Mouse (Mus musculus) midbrain, embryonic 10.5 days (tissue): ENCODE results near the gene Kctd11. TPM values are rescaled to one million over a fixed set of nuclear protein-coding genes. Genes with fewer than 3 reads are reported as not detected.
A peak's percentile ranks its signal among the peaks of the same experiment; 100 is the strongest.
"Not testable (repeated sequence)": the region's sequence is repeated elsewhere in the genome, so short reads cannot be mapped to it uniquely, and the experiment has no call there.

Experiments used
- DNase-seq: peaks from one replicate; pipeline ENCODE4 v3.0.0-alpha.2; 2017; ENCODE audit warnings: low spot score
- H3K27ac ChIP-seq: fragments of 300-500 bp; sonication (generic); replicated peaks from 2 replicates; pipeline ENCODE4 v1.5.1; 2016; ENCODE audit warnings: mild to moderate bottlenecking
- H3K27me3 ChIP-seq: fragments of 300-500 bp; sonication (generic); 2 replicates; pipeline ENCODE4 v1.6.1; 2016; ENCODE audit warnings: low read depth, mild to moderate bottlenecking; ENCODE audit not compliant: poor library complexity, severe bottlenecking
- H3K36me3 ChIP-seq: fragments of 300-500 bp; sonication (generic); 2 replicates; pipeline ENCODE4 v1.6.1; 2016; ENCODE audit warnings: mild to moderate bottlenecking, moderate library complexity
- H3K4me1 ChIP-seq: fragments of 300-500 bp; sonication (generic); 2 replicates; pipeline ENCODE4 v1.6.1; 2016
- H3K4me3 ChIP-seq: fragments of 300-500 bp; sonication (generic); 2 replicates; pipeline ENCODE4 v1.5.1; 2016; ENCODE audit warnings: mild to moderate bottlenecking, moderate library complexity
- H3K9me3 ChIP-seq: fragments of 300-500 bp; sonication (generic); replicated peaks from 2 replicates; pipeline ENCODE4 v1.6.1; 2016; ENCODE audit warnings: mild to moderate bottlenecking
- WGBS: fragments of 180-500 bp; shearing (Covaris S2); methylation state at CpG from one replicate; pipeline ENCODE4 v1.1.7; 2016; 5-methylcytosine and 5-hydroxymethylcytosine counted together
- polyA plus RNA-seq: library from polyadenylated mRNA; unstranded; fragments of >200 nt; fragmentation: Nextera tagmentation; extraction: Ambion mirVana; gene quantifications from 2 replicates; pipeline ENCODE4 v1.2.1, GENCODE M21; 2016

The Kctd11 gene
- 6.4 and 7.0 TPM in 2 replicates for polyA plus RNA-seq

GRCm38 (mm10) chr11:69880853-69881603 is at the start of gene Kctd11:
Gene Kctd11, minus strand, starts transcription at chr11:69881406.
- peak within 1 kb of the TSS; percentile 85 for H3K27ac ChIP-seq
- DNase-seq = peak; percentile 87
- peaks cover 19% of the 10 kb centered on the region for H3K27me3 ChIP-seq
- peak within 1 kb of the TSS; percentile 60 for H3K4me3 ChIP-seq
- WGBS = under 1% methylated on average over 46 of the region's 46 CpGs
- no peaks in the 10 kb centered on the region for H3K36me3 ChIP-seq
- H3K9me3 ChIP-seq = no peaks in the 10 kb centered on the region
- peaks cover 62% of the 10 kb centered on the region for H3K4me1 ChIP-seq

- H3K27ac ChIP-seq, H3K4me3 ChIP-seq, DNase-seq, H3K36me3 ChIP-seq, H3K9me3 ChIP-seq: not testable (repeated sequence)
- 89% methylated on average over 8 of the region's 8 CpGs for WGBS
- Histone ChIP-seq H3K4me1 (peaks cover 13% of the 10 kb centered on the region), H3K27me3 (peaks cover 11% of the 10 kb centered on the region)
Observed at GRCm38 (mm10) chr11:69930176-69930575, 49.0 kb upstream of the Kctd11 start.

GRCm38 (mm10) chr11:69929712-69930111 is 48.5 kb upstream of the Kctd11 start:
- H3K36me3 ChIP-seq = no peaks in the 10 kb centered on the region
- 94% methylated on average over 4 of the region's 4 CpGs for WGBS
- no peak for DNase-seq
- no peak overlapping the region for H3K27ac ChIP-seq
- no peaks in the 10 kb centered on the region for H3K9me3 ChIP-seq
- H3K4me1 ChIP-seq = peaks cover 10% of the 10 kb centered on the region; the same call in 1 of the 2 replicates
- peaks cover 6% of the 10 kb centered on the region for H3K27me3 ChIP-seq
- no peak overlapping the region for H3K4me3 ChIP-seq

- Histone ChIP-seq H3K36me3 (no peaks in the 10 kb centered on the region), H3K9me3 (no peaks in the 10 kb centered on the region), H3K4me1 (peaks cover 6% of the 10 kb centered on the region), H3K27me3 (no peaks in the 10 kb centered on the region), H3K27ac (no peak overlapping the region), H3K4me3 (no peak overlapping the region)
- WGBS = 96% methylated on average over 2 of the region's 2 CpGs
- no peak for DNase-seq
Observed at GRCm38 (mm10) chr11:69927501-69927900, 46.3 kb upstream of the Kctd11 start.

GRCm38 (mm10) chr11:69922796-69923195 is 41.6 kb upstream of the Kctd11 start:
- H3K27me3 ChIP-seq = no peaks in the 10 kb centered on the region
- peaks cover 32% of the 10 kb centered on the region for H3K4me1 ChIP-seq
- peak overlapping the region; percentile 99 for H3K27ac ChIP-seq
- peak overlapping the region; percentile 99 for H3K4me3 ChIP-seq
- H3K9me3 ChIP-seq = no peaks in the 10 kb centered on the region
- no peak for DNase-seq
- WGBS = 69% methylated on average over 3 of the region's 3 CpGs
- H3K36me3 ChIP-seq = peaks cover 19% of the 10 kb centered on the region

- Histone ChIP-seq H3K27me3 (no peaks in the 10 kb centered on the region), H3K9me3 (no peaks in the 10 kb centered on the region), H3K36me3 (peaks cover 26% of the 10 kb centered on the region), H3K4me3 (peak overlapping the region; percentile 99), H3K4me1 (peaks cover 36% of the 10 kb centered on the region), H3K27ac (peak overlapping the region; percentile 99)
- whole genome bisulfite sequencing = 5% methylated on average over 12 of the region's 12 CpGs
- no peak for DNase-seq
Observed at GRCm38 (mm10) chr11:69922012-69922756, 41.0 kb upstream of the Kctd11 start.

GRCm38 (mm10) chr11:69921114-69922011 is 40.2 kb upstream of the Kctd11 start, which contains the start of gene Eif5a:
Gene Eif5a, minus strand, starts transcription at chr11:69921958.
- H3K36me3 ChIP-seq = peaks cover 34% of the 10 kb centered on the region
- no peaks in the 10 kb centered on the region for H3K27me3 ChIP-seq
- peaks cover 45% of the 10 kb centered on the region for H3K4me1 ChIP-seq
- DNase-seq = peak; percentile 100
- H3K9me3 ChIP-seq = no peaks in the 10 kb centered on the region
- H3K4me3 ChIP-seq = peak within 1 kb of the TSS; percentile 99
- WGBS = under 1% methylated on average over 78 of the region's 78 CpGs
- peak within 1 kb of the TSS; percentile 99 for H3K27ac ChIP-seq

- no peaks in the 10 kb centered on the region for H3K9me3 ChIP-seq
- peaks cover 54% of the 10 kb centered on the region for H3K4me1 ChIP-seq
Observed at GRCm38 (mm10) chr11:69920266-69921031, 39.2 kb upstream of the Kctd11 start.

GRCm38 (mm10) chr11:69919661-69920265 is 38.6 kb upstream of the Kctd11 start:
- H3K27ac ChIP-seq = peak overlapping the region; percentile 99
- H3K4me1 ChIP-seq = peaks cover 61% of the 10 kb centered on the region
- DNase-seq = peak; percentile 50
- 3% methylated on average over 17 of the region's 17 CpGs for WGBS
- peaks cover 50% of the 10 kb centered on the region for H3K36me3 ChIP-seq
- H3K9me3 ChIP-seq = no peaks in the 10 kb centered on the region
- no peaks in the 10 kb centered on the region for H3K27me3 ChIP-seq
- peak overlapping the region; percentile 99 for H3K4me3 ChIP-seq

More at GRCm38 (mm10) chr11:69920266-69921031, 39.2 kb upstream of the Kctd11 start:
- H3K36me3 ChIP-seq = peaks cover 43% of the 10 kb centered on the region
- peak; percentile 66 for DNase-seq
- no peaks in the 10 kb centered on the region for H3K27me3 ChIP-seq
- under 1% methylated on average over 63 of the region's 65 CpGs for WGBS
- peak overlapping the region; percentile 99 for H3K4me3 ChIP-seq
- H3K27ac ChIP-seq = peak overlapping the region; percentile 99

- Histone ChIP-seq H3K9me3 (no peaks in the 10 kb centered on the region), H3K27ac (peak overlapping the region; percentile 99; the same call in 1 of the 2 replicates), H3K36me3 (peaks cover 52% of the 10 kb centered on the region), H3K4me1 (peaks cover 68% of the 10 kb centered on the region), H3K4me3 (peak overlapping the region; percentile 99), H3K27me3 (no peaks in the 10 kb centered on the region)
- no peak for DNase-seq
- WGBS = 88% methylated on average over 9 of the region's 9 CpGs
Observed at GRCm38 (mm10) chr11:69919053-69919452, 37.8 kb upstream of the Kctd11 start.

GRCm38 (mm10) chr11:69918118-69918517 is 36.9 kb upstream of the Kctd11 start:
- Histone ChIP-seq H3K4me1 (peaks cover 73% of the 10 kb centered on the region), H3K9me3 (no peaks in the 10 kb centered on the region), H3K36me3 (peaks cover 57% of the 10 kb centered on the region), H3K4me3 (peak overlapping the region; percentile 99; the same call in 1 of the 2 replicates), H3K27ac (no peak overlapping the region), H3K27me3 (no peaks in the 10 kb centered on the region)
- no peak for DNase-seq
- WGBS = 90% methylated on average over 5 of the region's 5 CpGs
